Mouse (Mus musculus) E14TG2a.4 (cell line): ENCODE measurements at regions not wholly inside any gene's neighbourhood (a gene's known extent, or its start where the extent isn't known, plus 50 kb on each side); places are given as distances from the start of the nearest gene placed in this dataset.

Experiments used
- CTCF ChIP-seq: conservative IDR thresholded peaks from 2 replicates; pipeline ENCODE4 v1.5.1; 2014; ENCODE audit warnings: low read length
- POU5F1 ChIP-seq: IDR thresholded peaks from 2 replicates; pipeline ENCODE4 v1.6.1; 2014; ENCODE audit warnings: low read length, borderline replicate concordance

DNA sequence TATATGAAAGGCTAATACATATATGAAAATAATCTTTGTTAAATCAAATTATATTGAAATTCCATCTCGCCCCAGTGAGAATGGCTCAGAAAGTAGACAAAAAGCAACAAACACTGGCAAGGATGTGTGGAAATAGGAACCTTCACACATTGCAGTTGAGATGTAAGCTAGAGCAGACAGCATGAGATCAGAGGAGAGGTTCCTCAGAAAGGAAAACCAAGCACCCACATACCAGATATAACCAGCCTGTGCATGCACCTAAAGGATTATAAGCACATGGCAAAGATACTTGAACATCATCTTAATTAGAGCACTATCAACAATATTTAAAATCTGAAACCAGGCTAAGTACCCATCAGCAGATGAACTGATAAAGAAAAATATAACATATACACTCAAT lies 60.6 kb upstream of the Sstr4 start:
- no peak for TF ChIP-seq CTCF
- TF ChIP-seq POU5F1 = no peak
